Mouse (Mus musculus) cerebellum, adult (tissue): Measurements from ENCODE around the gene Lipe.
A peak's percentile ranks its signal among the peaks of the same experiment; 100 is the strongest.
"Not testable (repeated sequence)": the region's sequence is repeated elsewhere in the genome, so short reads cannot be mapped to it uniquely, and the experiment has no call there.

Source experiments
- ATAC-seq: cut with Nextera tagmentation; 2 replicates; pipeline ENCODE4 v1.9.2; 2017; ENCODE audit warnings: mild to moderate bottlenecking, moderate library complexity, mixed read lengths; ENCODE audit not compliant: insufficient number of reproducible peaks, low FRiP score, low TSS enrichment

Lipe gene

GRCm38 (mm10) chr7:25417597-25417996 is 19.1 kb upstream of the Lipe start:
- no peak for ATAC-seq

DNA sequence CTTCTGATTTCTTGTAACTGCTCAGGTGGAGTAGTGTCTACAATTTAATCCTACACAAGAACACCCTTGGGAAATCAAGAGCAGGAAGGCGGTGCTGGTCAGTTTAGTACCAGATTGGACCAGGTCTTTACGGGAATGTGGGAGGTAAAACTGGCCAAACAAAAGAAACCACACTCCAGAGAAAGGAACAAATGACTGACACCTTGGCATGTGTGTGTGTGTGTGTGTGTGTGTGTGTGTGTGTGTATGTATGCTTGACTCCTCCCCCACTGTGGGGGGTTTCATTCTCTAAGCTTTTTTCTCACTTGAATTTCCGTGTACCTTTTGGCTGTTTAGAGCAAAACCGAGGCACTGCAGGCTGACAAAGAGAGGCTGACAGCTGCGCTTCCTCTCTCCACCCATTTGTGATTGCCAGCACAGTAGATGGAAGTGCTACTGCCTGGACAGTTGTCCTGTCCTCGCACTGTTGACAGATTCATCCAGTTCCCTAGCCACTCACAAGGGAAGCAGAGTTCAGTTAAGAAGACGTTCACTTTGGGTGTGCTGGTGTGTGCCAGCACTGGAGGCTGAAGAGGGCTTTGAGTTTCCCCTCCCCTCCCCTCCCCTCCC is 14.4 kb upstream of the Lipe start, which contains the start of gene Cxcl17:
Gene Cxcl17, minus strand, starts transcription at position 54 of the 609 bp plus-strand sequence.
- ATAC-seq, result no peak

GRCm38 (mm10) chr7:25411861-25412260 is 13.4 kb upstream of the Lipe start:
- ATAC-seq, result no peak

- ATAC-seq, result no peak
These were observed 12.6 kb upstream of the Lipe start for GRCm38 (mm10) chr7:25410969-25411615.

- no peak for ATAC-seq
These were observed 10.7 kb upstream of the Lipe start for GRCm38 (mm10) chr7:25409114-25409760.

GRCm38 (mm10) chr7:25406468-25406867 is 8.0 kb upstream of the Lipe start:
- ATAC-seq, result no peak

DNA sequence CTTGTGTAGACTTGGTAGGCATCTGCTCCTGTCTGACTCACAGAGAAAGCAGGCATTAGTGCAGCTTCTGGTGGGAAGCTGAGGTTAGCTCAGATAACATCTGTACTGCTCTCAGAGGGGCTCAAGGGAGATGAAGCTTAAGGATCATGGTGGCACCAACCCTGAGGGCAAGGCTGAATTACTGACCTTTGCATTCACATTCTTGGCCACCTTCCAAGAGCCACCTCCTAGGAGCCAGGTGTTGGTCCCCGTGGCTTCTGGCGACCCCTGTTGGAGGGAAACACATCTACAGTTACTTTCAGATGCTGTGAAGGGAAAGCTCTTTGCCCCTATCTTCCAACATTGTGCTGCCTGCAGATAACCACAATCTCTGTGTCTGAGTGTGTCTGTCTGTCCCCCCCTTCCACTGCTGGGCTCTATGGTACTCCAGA is 4.2 kb upstream of the Lipe start:
- no peak for ATAC-seq

- ATAC-seq, result no peak
These were observed 3.5 kb upstream of the Lipe start for GRCm38 (mm10) chr7:25401986-25402385.

DNA sequence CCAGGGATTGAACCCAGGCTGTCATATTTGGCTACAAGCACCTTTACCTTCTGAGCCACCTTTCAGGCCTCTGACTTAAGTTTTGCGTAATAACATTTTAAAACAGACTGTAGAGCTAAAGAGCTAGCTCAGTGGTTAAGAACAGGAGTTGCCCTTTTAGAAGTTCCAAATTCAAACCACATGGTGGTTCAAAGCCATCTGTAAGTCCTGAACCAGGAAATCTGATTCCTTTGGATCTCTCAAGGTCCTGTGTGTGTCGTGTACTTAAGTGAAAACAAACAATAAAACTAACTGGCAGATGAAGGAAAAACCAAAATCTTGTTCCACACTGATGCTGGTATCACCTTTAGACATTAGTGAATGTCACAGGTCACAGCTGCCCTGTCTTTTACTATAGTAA is 3.0 kb upstream of the Lipe start:
- ATAC-seq, result no peak

GRCm38 (mm10) chr7:25399028-25399427 is 518 bp upstream of the Lipe start:
- ATAC-seq, result not testable (repeated sequence)

DNA sequence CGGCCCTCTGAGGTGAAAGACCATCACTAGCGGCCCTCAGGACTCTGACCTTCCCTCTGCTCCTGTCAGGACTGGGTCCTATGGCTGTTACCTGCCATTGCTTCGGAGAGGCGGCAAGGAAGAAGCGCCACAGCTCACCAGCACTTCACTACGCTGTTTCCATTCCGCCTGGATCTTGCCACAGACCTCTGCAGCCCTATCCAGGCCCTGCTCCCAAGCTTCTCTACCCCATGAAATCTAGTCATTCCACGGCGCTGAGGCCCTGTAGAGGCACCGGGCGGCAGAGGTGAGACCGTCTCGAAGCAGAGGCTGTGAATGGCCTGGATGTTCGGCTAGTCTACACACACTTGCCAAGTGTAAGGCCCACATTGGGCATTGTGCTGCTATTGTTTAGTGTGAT is 1.9 kb downstream of the Lipe start:
- no peak for ATAC-seq

GRCm38 (mm10) chr7:25395558-25396521 is 2.7 kb downstream of the Lipe start:
- peak; percentile 88 for ATAC-seq

DNA sequence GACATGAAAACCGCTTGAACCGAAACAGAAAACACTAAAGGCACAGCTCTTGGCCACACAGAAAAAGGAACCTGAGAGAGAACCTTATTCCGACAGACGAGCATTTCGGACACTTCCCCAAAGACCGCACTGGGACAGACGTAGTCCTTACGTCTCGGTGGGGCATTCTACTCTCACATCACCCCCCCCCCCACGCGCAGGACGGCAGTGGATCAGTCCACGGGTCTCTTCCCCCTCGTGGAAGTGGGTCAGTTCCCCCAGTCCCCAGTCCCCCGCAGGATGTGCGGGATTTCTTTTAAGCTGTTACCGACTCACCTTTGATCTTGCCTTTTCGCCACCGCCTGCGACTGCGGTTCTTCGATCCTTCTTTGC is 3.3 kb downstream of the Lipe start:
- peak; percentile 24; the same call in 1 of the 2 replicates for ATAC-seq

- ATAC-seq, result no peak
These were observed 3.8 kb downstream of the Lipe start for GRCm38 (mm10) chr7:25394754-25395153.

DNA sequence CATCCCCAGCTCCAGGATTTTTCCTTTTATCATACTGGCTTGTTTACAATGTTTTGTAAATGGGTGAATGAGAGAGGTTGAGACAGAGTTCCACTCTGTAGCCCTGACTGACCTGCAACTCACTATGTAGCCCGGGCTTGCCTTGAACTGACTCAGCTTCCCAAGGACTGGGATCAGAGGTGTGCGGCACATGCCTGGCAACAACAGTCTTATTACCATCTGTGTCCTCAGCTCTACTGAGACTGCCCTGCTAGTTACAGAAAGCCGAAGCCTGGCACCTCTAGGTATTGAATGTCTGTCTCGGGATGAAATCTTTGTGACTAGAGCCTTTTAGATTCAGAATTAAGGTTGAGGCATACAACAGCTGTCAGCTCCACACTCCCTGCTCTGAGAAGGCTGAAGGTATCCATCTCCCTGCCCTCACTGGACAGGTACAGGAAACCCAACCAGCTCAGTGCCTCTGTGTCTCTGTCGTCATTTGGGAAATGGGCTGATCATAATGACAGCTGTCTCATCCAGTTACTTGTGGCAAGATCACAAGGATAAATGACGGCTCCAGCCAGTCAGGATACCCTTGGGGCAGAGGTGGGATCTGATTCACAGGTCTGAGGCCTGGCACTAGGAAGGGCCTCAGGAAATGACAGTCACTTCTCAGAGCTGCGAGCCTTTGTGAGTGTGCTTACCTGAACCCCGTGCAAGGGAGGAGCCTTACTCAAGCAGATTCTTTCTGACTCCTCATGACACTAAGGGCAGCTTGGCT is 4.9 kb downstream of the Lipe start:
- ATAC-seq, result no peak

DNA sequence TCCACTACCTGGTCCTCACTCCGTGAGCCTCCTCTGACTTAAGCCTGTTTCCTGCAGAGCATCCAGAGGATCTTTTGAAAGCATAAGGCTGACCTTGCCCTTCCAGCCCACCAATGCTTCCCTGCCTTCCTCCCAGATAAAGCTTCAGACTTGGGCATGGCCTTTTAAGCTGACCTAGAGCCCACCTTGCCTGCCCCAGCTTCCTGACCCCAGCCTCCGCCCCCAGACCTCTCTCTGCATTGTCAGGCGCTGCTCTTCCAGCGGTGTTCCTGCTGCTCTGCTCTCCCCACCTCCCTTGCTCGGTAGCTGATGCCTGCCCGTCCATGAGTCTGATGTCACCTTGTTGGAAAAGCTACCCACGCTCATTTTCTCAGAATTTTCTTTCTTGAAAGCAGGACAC is 5.7 kb downstream of the Lipe start:
- ATAC-seq, result no peak

DNA sequence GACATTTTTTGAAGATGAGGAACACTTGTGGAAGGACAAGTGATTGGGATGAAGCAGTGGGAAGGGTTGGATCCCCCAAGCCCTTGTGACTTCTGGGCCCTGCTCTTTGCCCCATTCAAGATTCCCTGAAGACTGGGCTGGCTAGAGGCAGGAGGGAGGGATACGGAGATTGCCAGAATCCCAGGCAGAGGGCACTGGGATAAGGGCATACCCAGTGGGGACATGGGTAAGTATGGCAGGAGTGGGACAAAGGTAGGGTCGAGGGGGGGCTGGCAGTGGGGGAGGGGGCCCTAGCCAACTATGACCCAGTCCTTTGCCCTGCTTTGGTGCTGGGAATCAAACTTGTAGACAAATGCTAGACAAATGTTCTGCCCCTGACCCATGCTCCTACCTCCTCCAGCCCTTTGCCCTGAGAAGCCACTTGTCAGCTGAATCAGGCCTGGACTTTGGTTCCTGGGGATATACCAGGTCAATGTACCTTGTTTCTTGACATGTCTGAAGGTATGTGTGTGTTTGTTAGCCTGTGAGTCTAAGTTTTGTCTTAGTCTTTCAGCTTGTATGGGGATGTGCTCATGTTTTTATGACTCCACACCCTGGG is 6.6 kb downstream of the Lipe start:
- ATAC-seq, result no peak

DNA sequence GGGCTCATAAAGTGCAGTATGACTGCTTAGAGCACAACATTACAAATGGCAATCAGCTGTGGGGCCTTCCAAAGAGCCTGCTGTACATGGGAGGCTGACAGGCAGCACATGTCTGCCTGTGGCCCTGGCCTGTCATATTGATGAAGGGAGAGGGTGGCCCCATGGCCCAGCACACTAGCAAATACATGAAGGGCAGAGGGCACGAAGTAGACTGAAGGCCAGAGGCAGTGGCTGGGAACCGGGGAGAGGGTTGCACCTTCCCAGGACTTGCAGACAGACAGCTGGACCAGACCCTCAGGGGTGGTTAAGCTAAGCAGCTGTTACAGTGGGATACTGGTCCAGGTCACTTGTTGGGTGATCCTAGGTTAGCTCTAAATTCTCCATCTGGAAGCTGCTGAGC is 7.5 kb downstream of the Lipe start:
- no peak for ATAC-seq

DNA sequence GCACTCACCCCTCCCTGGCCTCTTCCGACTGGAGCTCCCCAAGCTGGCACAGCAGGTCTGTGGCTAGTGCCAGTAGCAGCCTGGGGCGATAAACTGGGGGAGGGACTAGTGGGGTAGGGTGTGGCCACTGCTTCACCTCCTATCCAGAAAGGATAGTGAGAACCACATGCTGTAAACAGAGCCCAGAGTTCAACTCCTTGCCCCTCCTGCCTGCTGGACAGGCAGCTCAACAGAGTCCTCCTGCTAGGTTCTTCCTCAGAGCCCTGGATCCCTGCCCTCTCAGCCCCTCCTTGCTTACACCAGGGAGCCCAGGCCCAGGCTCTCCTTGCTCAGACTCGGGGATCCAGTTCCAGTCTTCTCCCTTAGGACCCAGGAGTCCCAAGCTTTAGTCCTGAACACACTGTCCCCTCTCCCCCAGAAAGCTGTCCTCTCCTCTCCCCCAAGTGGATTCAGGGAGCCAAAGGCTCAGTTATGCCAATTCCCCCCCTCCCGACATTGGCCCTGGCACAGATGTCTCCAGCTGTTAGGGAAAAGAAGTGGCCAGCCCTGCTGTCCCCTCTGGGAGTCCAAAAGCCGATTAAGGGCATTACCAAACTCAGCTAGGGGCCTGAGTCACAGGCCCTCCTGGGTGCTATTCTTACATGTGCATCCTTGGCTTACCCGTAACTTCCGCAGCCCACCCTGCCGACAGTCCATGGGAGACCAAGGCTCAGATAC is 8.3 kb downstream of the Lipe start:
- ATAC-seq, result no peak
